Mouse (Mus musculus): ENCODE data around the gene Phospho1. TPM values are rescaled to one million over a fixed set of nuclear protein-coding genes. Genes with fewer than 3 reads are reported as not detected.

Phospho1 gene
- total RNA-seq, 2 experiments from 2014 or later = 174 to 180 TPM

GRCm38 (mm10) chr11:95832129-95833005, 8.1 kb downstream of the Phospho1 start:
- intact Hi-C loops (cut with DNase I) = loop anchor here (1.0 kb wide), 1 partner anchor 20 kb away; no protein-coding TSS in a partner anchor

GRCm38 (mm10) chr11:95833006-95833570, 8.8 kb downstream of the Phospho1 start:
- intact Hi-C loops (cut with DNase I) = no loop called here

More at GRCm38 (mm10) chr11:95832129-95833005, 8.1 kb downstream of the Phospho1 start:
- no peak for DNase-seq

DNA sequence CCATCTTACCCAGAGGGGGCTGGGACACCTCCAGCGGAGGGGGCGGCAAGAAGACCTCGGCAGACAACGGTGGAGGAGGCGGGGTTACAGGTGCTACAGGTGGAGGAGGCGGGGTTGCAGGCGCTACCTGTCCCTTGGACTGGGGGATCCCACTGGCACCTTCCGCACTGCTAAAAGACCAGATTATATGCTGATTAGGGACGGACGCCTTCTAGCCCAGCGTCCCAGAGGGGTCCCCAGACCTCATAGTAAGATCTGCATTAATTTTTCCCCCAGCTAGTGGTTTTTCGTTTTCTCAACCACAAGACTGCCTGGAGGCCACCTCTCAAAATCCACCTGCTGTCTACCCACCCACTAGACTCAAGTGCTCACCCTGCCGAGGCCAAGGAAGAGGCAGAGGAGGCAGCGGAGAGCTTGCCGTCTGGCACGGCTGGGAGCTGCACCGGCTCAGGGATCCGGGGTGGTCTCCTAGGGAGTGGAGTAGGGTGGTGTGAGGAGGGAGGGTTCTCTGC, 9.4 kb downstream of the Phospho1 start:
- DNase-seq = no peak
- intact Hi-C loops (cut with DNase I) = no loop called here

More at GRCm38 (mm10) chr11:95833006-95833570, 8.8 kb downstream of the Phospho1 start:
- no peak for DNase-seq

DNA sequence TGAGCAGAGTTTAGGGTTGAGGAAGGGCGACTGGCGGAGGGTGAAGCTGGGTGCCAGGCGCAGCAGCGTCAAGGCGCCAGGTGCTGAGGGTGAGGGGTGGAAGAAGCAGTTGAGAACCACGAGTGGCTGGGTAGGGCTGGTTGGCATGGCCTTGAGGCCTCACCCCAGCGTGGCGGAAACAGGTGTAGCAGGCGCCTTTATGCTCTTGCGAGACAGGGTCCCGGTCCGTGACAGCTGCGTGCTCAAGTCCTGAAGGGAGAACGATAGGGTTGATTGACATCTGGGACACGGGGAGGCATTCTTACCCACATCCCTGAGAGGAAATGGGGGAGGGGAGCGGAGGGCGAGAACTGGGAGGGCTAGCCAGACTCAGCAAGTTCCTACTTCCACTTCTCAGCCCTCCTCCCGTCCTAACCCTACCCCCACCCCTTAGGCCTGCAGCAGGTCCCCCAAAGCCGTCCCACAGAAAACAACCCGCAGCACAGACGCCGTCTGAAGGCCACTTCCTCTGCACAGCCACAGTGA, 9.9 kb downstream of the Phospho1 start:
- intact Hi-C loops (cut with DNase I) = no loop called here
- no peak for DNase-seq

GRCm38 (mm10) chr11:95834742-95835710, 10.7 kb downstream of the Phospho1 start:
- intact Hi-C loops (cut with DNase I) = no loop called here
- no peak for DNase-seq

- no peak for DNase-seq
- intact Hi-C loops (cut with DNase I) = no loop called here
Measured at GRCm38 (mm10) chr11:95835832-95836231, 11.5 kb downstream of the Phospho1 start.

GRCm38 (mm10) chr11:95836433-95836832, 12.1 kb downstream of the Phospho1 start:
- DNase-seq = no peak
- intact Hi-C loops (cut with DNase I) = no loop called here

- intact Hi-C loops (cut with DNase I) = no loop called here
- DNase-seq = peak; percentile 80 to 86
Measured at GRCm38 (mm10) chr11:95837059-95837458, 12.8 kb downstream of the Phospho1 start, which contains the start of gene Gngt2. TSS of gene Gngt2 (plus strand) at chr11:95837216.

DNA sequence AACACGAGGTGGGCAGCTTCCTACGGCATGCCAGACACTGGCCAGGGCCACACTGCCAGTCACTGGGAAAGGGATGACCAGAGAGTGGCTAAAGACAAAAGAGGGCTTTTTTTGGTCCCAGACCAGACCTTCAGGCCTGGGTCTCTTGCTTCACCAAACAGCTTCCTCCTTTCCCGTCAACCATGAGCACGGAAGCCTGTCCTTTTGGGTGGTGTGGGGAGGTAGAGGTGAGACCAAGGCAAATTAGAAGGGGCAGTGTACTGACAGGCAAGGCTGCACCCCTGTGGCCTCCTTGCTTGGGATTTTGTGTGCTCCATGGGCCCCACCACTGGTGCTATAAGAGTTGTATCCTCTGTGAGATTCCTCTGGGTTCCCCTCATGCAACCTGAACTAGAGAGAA, 14.3 kb downstream of the Phospho1 start:
- DNase-seq = no peak
- intact Hi-C loops (cut with DNase I) = no loop called here

DNA sequence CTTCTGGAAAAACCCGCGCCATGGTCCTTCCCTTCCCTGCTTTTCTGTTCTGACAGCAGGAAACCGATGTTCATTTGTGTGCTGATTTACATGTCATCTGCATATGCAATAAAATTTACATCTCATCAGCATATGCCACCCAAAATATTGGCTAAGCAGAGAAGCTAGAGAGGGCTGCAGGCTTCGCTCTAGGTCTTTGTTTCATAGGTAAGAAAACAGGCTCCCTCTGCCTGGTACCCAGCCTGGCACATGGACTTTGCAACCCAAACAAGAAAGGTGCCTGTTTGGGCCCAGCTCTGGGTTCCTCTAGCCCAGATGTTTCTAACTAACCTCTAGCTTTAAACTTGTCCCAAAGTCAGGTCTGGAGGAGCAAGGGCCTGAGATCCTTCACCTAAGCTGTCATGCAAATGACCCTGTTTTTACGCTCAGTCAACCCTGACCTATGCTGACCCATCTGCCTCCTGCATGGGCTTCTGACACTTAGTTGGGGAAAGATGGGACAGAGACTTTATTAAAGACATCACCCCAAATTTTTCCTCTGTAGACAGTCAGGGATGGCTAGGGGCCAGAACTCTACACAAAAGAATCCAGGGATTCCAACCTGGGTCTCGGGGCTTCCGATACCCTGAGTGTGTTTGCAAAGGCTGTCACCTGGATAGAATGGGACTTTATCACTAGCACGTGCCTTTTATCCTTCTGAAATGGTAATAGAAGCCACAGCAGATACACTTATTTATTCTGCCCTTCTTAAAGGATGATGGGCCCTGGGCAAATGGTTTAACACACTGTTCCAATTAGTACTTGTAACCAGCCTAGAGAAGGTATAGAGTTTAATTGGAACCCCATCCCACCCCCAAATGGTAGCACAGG, 14.9 kb downstream of the Phospho1 start:
- intact Hi-C loops (cut with DNase I) = no loop called here
- no peak for DNase-seq

GRCm38 (mm10) chr11:95840694-95841497, 16.6 kb downstream of the Phospho1 start:
- intact Hi-C loops (cut with DNase I) = no loop called here
- DNase-seq = no peak

DNA sequence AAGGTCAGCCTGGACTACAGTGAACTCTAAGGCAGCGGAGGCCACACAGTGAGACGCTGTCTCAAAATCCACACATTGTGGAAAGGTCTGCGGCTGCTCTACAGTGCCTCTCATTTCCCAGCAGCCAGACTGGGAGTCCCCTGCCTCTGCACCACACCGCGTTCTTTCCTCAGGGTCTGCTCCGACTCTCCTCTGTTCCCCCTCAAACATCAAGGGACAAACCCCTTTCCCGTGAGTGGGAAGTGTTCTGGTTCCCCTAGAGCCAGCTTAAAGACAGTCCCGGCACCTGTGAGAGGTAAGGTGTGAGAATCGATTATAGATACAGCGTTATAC, 17.2 kb downstream of the Phospho1 start:
- no peak for DNase-seq
- intact Hi-C loops (cut with DNase I) = no loop called here

- intact Hi-C loops (cut with DNase I) = no loop called here
- peak; percentile 63 to 70 for DNase-seq
Measured at GRCm38 (mm10) chr11:95842074-95842681, 17.9 kb downstream of the Phospho1 start, which contains the start of gene Abi3. TSS of gene Abi3 (minus strand) at chr11:95842476.

GRCm38 (mm10) chr11:95842953-95843352, 18.7 kb downstream of the Phospho1 start:
- DNase-seq = no peak
- intact Hi-C loops (cut with DNase I) = no loop called here

DNA sequence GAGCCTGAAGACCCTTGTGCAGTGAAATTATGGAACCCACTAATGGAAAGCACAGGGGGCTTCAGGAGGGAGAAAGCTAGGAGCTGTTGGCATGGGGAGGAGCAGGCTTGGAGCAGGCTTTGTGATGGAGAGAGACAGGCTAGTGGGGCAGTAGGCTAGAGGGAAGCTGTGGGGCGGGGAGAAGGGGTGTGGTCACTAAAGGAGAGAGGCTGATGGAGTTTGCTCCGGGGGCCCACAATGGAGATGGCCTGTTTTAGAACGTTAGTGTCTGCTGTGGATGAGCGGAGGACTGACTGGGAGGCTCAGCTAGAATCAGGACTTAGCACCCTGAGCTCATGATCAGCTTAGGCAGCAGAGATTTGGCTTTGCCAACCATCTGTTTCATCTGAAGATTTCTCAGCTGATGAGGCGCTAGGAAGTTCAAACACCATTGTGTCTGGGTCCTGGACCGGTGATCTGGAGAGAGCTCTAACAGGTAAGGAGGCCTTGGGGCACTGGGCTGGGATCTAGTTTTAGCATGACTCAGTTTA, 19.2 kb downstream of the Phospho1 start:
- intact Hi-C loops (cut with DNase I) = no loop called here
- no peak for DNase-seq

DNA sequence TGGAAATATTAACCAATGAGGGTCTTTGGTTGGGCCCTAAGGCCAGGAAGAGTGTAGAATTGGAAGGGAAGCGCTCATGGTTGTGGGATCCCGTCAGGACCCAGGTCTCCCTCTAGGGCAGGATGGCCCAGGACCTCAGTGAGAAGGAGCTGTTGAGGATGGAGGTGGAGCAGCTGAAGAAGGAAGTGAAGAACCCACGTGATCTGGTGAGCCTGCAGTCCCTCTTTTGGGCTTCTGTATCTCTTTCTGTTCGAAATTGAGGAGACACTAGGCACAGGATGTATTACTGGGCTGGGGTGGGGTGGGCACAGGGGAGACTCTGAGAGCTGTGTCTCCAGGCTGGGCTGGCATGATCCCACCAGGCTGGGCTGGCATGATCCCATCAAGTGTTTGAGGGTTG, 20.6 kb downstream of the Phospho1 start:
- DNase-seq = no peak
- intact Hi-C loops (cut with DNase I) = no loop called here

DNA sequence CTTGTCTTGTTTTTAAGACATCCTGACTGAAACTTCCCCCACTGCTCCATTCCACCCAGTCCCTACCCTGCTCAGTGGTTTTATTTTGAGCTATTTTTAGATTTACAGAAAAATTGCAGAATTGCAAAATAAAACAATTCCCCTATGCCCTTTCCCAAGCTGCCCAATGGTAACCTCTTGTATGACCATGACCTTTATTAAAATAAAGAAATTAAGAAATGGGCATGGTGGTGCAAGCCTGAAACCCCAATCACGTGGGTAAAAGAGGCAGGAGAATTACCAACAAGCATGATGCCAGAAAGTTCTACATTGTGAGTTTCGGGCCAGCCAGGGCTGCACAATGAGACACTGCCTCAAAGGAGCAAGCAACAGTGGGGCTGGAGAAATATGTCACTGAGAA, 26.6 kb downstream of the Phospho1 start:
- intact Hi-C loops (cut with DNase I) = loop anchor here (5.0 kb wide), 1 partner anchor 164 kb away; no protein-coding TSS in a partner anchor
- DNase-seq = no peak

DNA sequence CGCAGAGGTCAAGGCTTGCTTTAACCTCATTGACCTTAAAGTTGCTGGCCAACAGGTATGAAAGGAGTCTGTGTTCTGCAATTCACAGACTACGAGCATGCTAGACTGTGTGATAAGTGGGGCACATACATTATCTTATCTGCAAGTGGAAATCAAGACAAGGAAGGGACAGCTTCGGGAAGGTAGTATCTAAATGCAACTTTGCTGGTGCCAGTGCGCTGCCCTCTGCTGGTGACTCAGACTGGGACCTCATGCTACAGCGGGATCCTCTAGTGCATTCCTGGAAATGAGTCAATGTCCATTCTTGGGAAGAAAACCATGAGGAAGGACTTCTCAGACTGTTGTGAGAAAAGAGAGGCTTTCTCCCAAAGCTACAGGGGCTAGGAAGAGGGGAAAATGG, 29.4 kb downstream of the Phospho1 start:
- intact Hi-C loops (cut with DNase I) = loop anchor here (1.0 to 5.0 kb wide), 3 partner anchors 26 to 166 kb away; no protein-coding TSS in a partner anchor
- peak; percentile 70 to 81 for DNase-seq

Data from heart, postnatal 36 days (tissue).